Mouse (Mus musculus) 3T3-L1 (cell line): ENCODE measurements around the gene Rasal2.

Experiments used
- DNase-seq: peaks from one replicate; pipeline ENCODE4 v3.0.0-alpha.2; 2015; ENCODE audit warnings: low read depth, low spot score

Rasal2 gene

GRCm38 (mm10) chr1:157343519-157343918 lies 68.9 kb downstream of the Rasal2 start:
- DNase-seq = peak; percentile 95

- DNase-seq = no peak
These were observed 77.6 kb downstream of the Rasal2 start for GRCm38 (mm10) chr1:157334834-157335233.

GRCm38 (mm10) chr1:157328068-157328467 lies 84.3 kb downstream of the Rasal2 start:
- DNase-seq = no peak

GRCm38 (mm10) chr1:157323091-157323490 lies 89.3 kb downstream of the Rasal2 start:
- DNase-seq = no peak

GRCm38 (mm10) chr1:157318896-157319295 lies 93.5 kb downstream of the Rasal2 start:
- peak; percentile 58 for DNase-seq

- DNase-seq = peak; percentile 78
These were observed 111.1 kb downstream of the Rasal2 start for GRCm38 (mm10) chr1:157301266-157301665.

GRCm38 (mm10) chr1:157299559-157299958 lies 112.8 kb downstream of the Rasal2 start:
- DNase-seq = peak; percentile 57

- DNase-seq = no peak
These were observed 113.4 kb downstream of the Rasal2 start for GRCm38 (mm10) chr1:157298990-157299389.

- DNase-seq = no peak
These were observed 115.3 kb downstream of the Rasal2 start for GRCm38 (mm10) chr1:157297137-157297536.

- no peak for DNase-seq
These were observed 116.5 kb downstream of the Rasal2 start for GRCm38 (mm10) chr1:157295868-157296267.

GRCm38 (mm10) chr1:157290173-157290572 lies 122.2 kb downstream of the Rasal2 start:
- no peak for DNase-seq

- no peak for DNase-seq
These were observed 123.1 kb downstream of the Rasal2 start for GRCm38 (mm10) chr1:157289251-157289650.

- DNase-seq = peak; percentile 75
These were observed 125.8 kb downstream of the Rasal2 start for GRCm38 (mm10) chr1:157286561-157286960.

GRCm38 (mm10) chr1:157285366-157285765 lies 127.0 kb downstream of the Rasal2 start:
- DNase-seq = no peak

GRCm38 (mm10) chr1:157280781-157281180 lies 131.6 kb downstream of the Rasal2 start:
- DNase-seq = peak; percentile 65

- DNase-seq = no peak
These were observed 136.6 kb downstream of the Rasal2 start for GRCm38 (mm10) chr1:157275672-157276307.

GRCm38 (mm10) chr1:157267894-157268293 lies 144.5 kb downstream of the Rasal2 start:
- DNase-seq = peak; percentile 35

- peak; percentile 96 for DNase-seq
These were observed 155.8 kb downstream of the Rasal2 start for GRCm38 (mm10) chr1:157256562-157256961.

GRCm38 (mm10) chr1:157255776-157256175 lies 156.6 kb downstream of the Rasal2 start:
- peak; percentile 8 for DNase-seq

GRCm38 (mm10) chr1:157253600-157254490 lies 158.6 kb downstream of the Rasal2 start:
- no peak for DNase-seq

- DNase-seq = peak; percentile 59
These were observed 164.3 kb downstream of the Rasal2 start for GRCm38 (mm10) chr1:157248112-157248511.

- DNase-seq = no peak
These were observed 165.1 kb downstream of the Rasal2 start for GRCm38 (mm10) chr1:157247341-157247740.

GRCm38 (mm10) chr1:157246779-157247178 lies 165.6 kb downstream of the Rasal2 start:
- DNase-seq = no peak
